Mouse (Mus musculus) brain, embryonic 14.5 days (tissue): Measurements from ENCODE around the gene Mt2.

Source experiments
- CTCF ChIP-seq: fragments of 200-500 bp; IDR thresholded peaks from 2 replicates; pipeline ENCODE4 v1.5.1; 2012; ENCODE audit warnings: inconsistent platforms, mild to moderate bottlenecking, moderate library complexity, borderline replicate concordance; ENCODE audit not compliant: insufficient read depth, insufficient read length; ENCODE audit errors: extremely low read depth
- POLR2A ChIP-seq: fragments of 200-500 bp; IDR thresholded peaks from 2 replicates; pipeline ENCODE4 v1.6.1; 2012; ENCODE audit warnings: mild to moderate bottlenecking, inconsistent platforms, borderline replicate concordance; ENCODE audit not compliant: poor library complexity, insufficient read depth, insufficient read length, severe bottlenecking; ENCODE audit errors: extremely low read depth

GRCm38 (mm10) chr8:94207491-94207890, 35.0 kb downstream of the Mt2 start:
- TF ChIP-seq CTCF (no peak), POLR2A (no peak)
